Mouse (Mus musculus) adrenal gland, postnatal 10 days (tissue): ENCODE measurements at regions not wholly inside any gene's neighbourhood (a gene's known extent, or its start where the extent isn't known, plus 50 kb on each side); places are given as distances from the start of the nearest gene placed in this dataset.

ENCODE experiments used
- DNase-seq: peaks from one replicate; pipeline ENCODE4 v3.0.0; 2021; ENCODE audit warnings: mixed read lengths

GRCm38 (mm10) chr8:102414931-102415330, 370.5 kb downstream of the Cdh11 start:
- no peak for DNase-seq

GRCm38 (mm10) chr8:102413446-102413845, 372.0 kb downstream of the Cdh11 start:
- DNase-seq, result no peak

- DNase-seq, result no peak
These were observed 397.9 kb downstream of the Cdh11 start for GRCm38 (mm10) chr8:102387591-102387990.

- DNase-seq, result no peak
These were observed 440.1 kb downstream of the Cdh11 start for GRCm38 (mm10) chr8:102345392-102345791.

- no peak for DNase-seq
These were observed 452.9 kb downstream of the Cdh11 start for GRCm38 (mm10) chr8:102332511-102332910.

- DNase-seq, result no peak
These were observed 454.3 kb downstream of the Cdh11 start for GRCm38 (mm10) chr8:102331151-102331550.

GRCm38 (mm10) chr8:102329955-102330354, 455.5 kb downstream of the Cdh11 start:
- no peak for DNase-seq
